Mouse (Mus musculus): ENCODE data around the gene Mog. TPM values are rescaled to one million over a fixed set of nuclear protein-coding genes. Genes with fewer than 3 reads are reported as not detected.

Mog gene
- polyA plus RNA-seq, 1 experiment from 2014 or later: 2.9 TPM

- H3K9ac ChIP-seq (replicated peaks; ENCODE audit: low read depth, low read length): no peak overlapping the region
- ATAC-seq: peak; percentile 46
- 37% methylated on average over 10 of the region's 10 CpGs for WGBS
- H3K27me3 ChIP-seq (replicated peaks; ENCODE audit: control insufficient read depth, insufficient read depth, low read length): no peaks in the 10 kb centered on the region
- peaks cover 38% of the 10 kb centered on the region for H3K36me3 ChIP-seq (ENCODE audit: control insufficient read depth, insufficient read depth)
- H3K4me2 ChIP-seq (ENCODE audit: low read length): no peak overlapping the region
- no peak overlapping the region for H3K4me3 ChIP-seq (replicated peaks; ENCODE audit: low read length)
- H3K9me3 ChIP-seq (ENCODE audit: control insufficient read depth, low read length): no peaks in the 10 kb centered on the region
- peaks cover 23% of the 10 kb centered on the region for H3K4me1 ChIP-seq (replicated peaks; ENCODE audit: control insufficient read depth, insufficient read depth, low read length)
- H3K27ac ChIP-seq (ENCODE audit: low read length): peak overlapping the region; percentile 28
These were observed 39.0 kb upstream of the Mog start for GRCm38 (mm10) chr17:37062101-37062641.

GRCm38 (mm10) chr17:37061435-37061834 lies 38.2 kb upstream of the Mog start:
- WGBS: 38% methylated on average over 3 of the region's 3 CpGs
- ATAC-seq: no peak
- Histone ChIP-seq H3K9ac (replicated peaks; ENCODE audit: low read depth, low read length) (no peak overlapping the region), H3K36me3 (ENCODE audit: control insufficient read depth, insufficient read depth) (peaks cover 36% of the 10 kb centered on the region), H3K4me1 (replicated peaks; ENCODE audit: control insufficient read depth, insufficient read depth, low read length) (peaks cover 27% of the 10 kb centered on the region), H3K4me2 (ENCODE audit: low read length) (no peak overlapping the region), H3K9me3 (ENCODE audit: control insufficient read depth, low read length) (no peaks in the 10 kb centered on the region), H3K4me3 (replicated peaks; ENCODE audit: low read length) (no peak overlapping the region), H3K27ac (ENCODE audit: low read length) (no peak overlapping the region; the same call in 1 of the 2 replicates), H3K27me3 (replicated peaks; ENCODE audit: control insufficient read depth, insufficient read depth, low read length) (no peaks in the 10 kb centered on the region)

GRCm38 (mm10) chr17:37056957-37057356 lies 33.8 kb upstream of the Mog start:
- Histone ChIP-seq H3K4me2 (ENCODE audit: low read length) (no peak overlapping the region), H3K27ac (ENCODE audit: low read length) (no peak overlapping the region), H3K9ac (replicated peaks; ENCODE audit: low read depth, low read length) (no peak overlapping the region), H3K36me3 (ENCODE audit: control insufficient read depth, insufficient read depth) (peaks cover 28% of the 10 kb centered on the region), H3K4me1 (replicated peaks; ENCODE audit: control insufficient read depth, insufficient read depth, low read length) (peaks cover 27% of the 10 kb centered on the region), H3K9me3 (ENCODE audit: control insufficient read depth, low read length) (no peaks in the 10 kb centered on the region), H3K27me3 (replicated peaks; ENCODE audit: control insufficient read depth, insufficient read depth, low read length) (no peaks in the 10 kb centered on the region), H3K4me3 (replicated peaks; ENCODE audit: low read length) (no peak overlapping the region)
- 70% methylated on average over 6 of the region's 6 CpGs for WGBS
- peak; percentile 51 for ATAC-seq

- no peak overlapping the region for H3K27ac ChIP-seq (ENCODE audit: low read length)
- H3K36me3 ChIP-seq (ENCODE audit: control insufficient read depth, insufficient read depth): peaks cover 13% of the 10 kb centered on the region; the same call in 1 of the 2 replicates
- no peaks in the 10 kb centered on the region for H3K9me3 ChIP-seq (ENCODE audit: control insufficient read depth, low read length)
- no peaks in the 10 kb centered on the region for H3K27me3 ChIP-seq (replicated peaks; ENCODE audit: control insufficient read depth, insufficient read depth, low read length)
- peaks cover 54% of the 10 kb centered on the region for H3K4me1 ChIP-seq (replicated peaks; ENCODE audit: control insufficient read depth, insufficient read depth, low read length)
- H3K4me3 ChIP-seq (replicated peaks; ENCODE audit: low read length): peak overlapping the region; percentile 80
- no peak for ATAC-seq
- H3K4me2 ChIP-seq (ENCODE audit: low read length): peak overlapping the region; percentile 71
- peak overlapping the region; percentile 91 for H3K9ac ChIP-seq (replicated peaks; ENCODE audit: low read depth, low read length)
- WGBS: 48% methylated on average over 4 of the region's 4 CpGs
These were observed 28.5 kb upstream of the Mog start for GRCm38 (mm10) chr17:37051745-37052144.

- WGBS: 1% methylated on average over 24 of the region's 27 CpGs
- Histone ChIP-seq H3K9ac (replicated peaks; ENCODE audit: low read depth, low read length) (peak overlapping the region; percentile 91), H3K4me3 (replicated peaks; ENCODE audit: low read length) (peak overlapping the region; percentile 80), H3K27ac (ENCODE audit: low read length) (peak overlapping the region; percentile 51), H3K36me3 (ENCODE audit: control insufficient read depth, insufficient read depth) (peaks cover 5% of the 10 kb centered on the region; the same call in 1 of the 2 replicates), H3K4me2 (ENCODE audit: low read length) (peak overlapping the region; percentile 71), H3K9me3 (ENCODE audit: control insufficient read depth, low read length) (no peaks in the 10 kb centered on the region), H3K4me1 (replicated peaks; ENCODE audit: control insufficient read depth, insufficient read depth, low read length) (peaks cover 53% of the 10 kb centered on the region), H3K27me3 (replicated peaks; ENCODE audit: control insufficient read depth, insufficient read depth, low read length) (no peaks in the 10 kb centered on the region)
- ATAC-seq: peak; percentile 36
These were observed 27.7 kb upstream of the Mog start for GRCm38 (mm10) chr17:37050876-37051275.

GRCm38 (mm10) chr17:37050399-37050798 lies 27.2 kb upstream of the Mog start:
- H3K4me3 ChIP-seq (replicated peaks; ENCODE audit: low read length): peak overlapping the region; percentile 80
- H3K4me1 ChIP-seq (replicated peaks; ENCODE audit: control insufficient read depth, insufficient read depth, low read length): peaks cover 53% of the 10 kb centered on the region
- H3K4me2 ChIP-seq (ENCODE audit: low read length): peak overlapping the region; percentile 71
- H3K36me3 ChIP-seq (ENCODE audit: control insufficient read depth, insufficient read depth): peaks cover 5% of the 10 kb centered on the region; the same call in 1 of the 2 replicates
- H3K9me3 ChIP-seq (ENCODE audit: control insufficient read depth, low read length): no peaks in the 10 kb centered on the region
- WGBS: 2% methylated on average over 22 of the region's 22 CpGs
- peak overlapping the region; percentile 91 for H3K9ac ChIP-seq (replicated peaks; ENCODE audit: low read depth, low read length)
- peak overlapping the region; percentile 51 for H3K27ac ChIP-seq (ENCODE audit: low read length)
- H3K27me3 ChIP-seq (replicated peaks; ENCODE audit: control insufficient read depth, insufficient read depth, low read length): no peaks in the 10 kb centered on the region
- ATAC-seq: peak; percentile 63

- ATAC-seq: peak; percentile 13
- Histone ChIP-seq H3K9me3 (ENCODE audit: control insufficient read depth, low read length) (no peaks in the 10 kb centered on the region), H3K27me3 (replicated peaks; ENCODE audit: control insufficient read depth, insufficient read depth, low read length) (no peaks in the 10 kb centered on the region), H3K27ac (ENCODE audit: low read length) (peak overlapping the region; percentile 51), H3K4me1 (replicated peaks; ENCODE audit: control insufficient read depth, insufficient read depth, low read length) (peaks cover 57% of the 10 kb centered on the region), H3K4me2 (ENCODE audit: low read length) (peak overlapping the region; percentile 71), H3K9ac (replicated peaks; ENCODE audit: low read depth, low read length) (peak overlapping the region; percentile 91), H3K36me3 (ENCODE audit: control insufficient read depth, insufficient read depth) (peaks cover 2% of the 10 kb centered on the region; the same call in 1 of the 2 replicates), H3K4me3 (replicated peaks; ENCODE audit: low read length) (peak overlapping the region; percentile 80)
- 3% methylated on average over 39 of the region's 39 CpGs for WGBS
These were observed 26.5 kb upstream of the Mog start for GRCm38 (mm10) chr17:37049570-37050310.

GRCm38 (mm10) chr17:37048383-37048782 lies 25.2 kb upstream of the Mog start:
- no peaks in the 10 kb centered on the region for H3K9me3 ChIP-seq (ENCODE audit: control insufficient read depth, low read length)
- ATAC-seq: no peak
- no peaks in the 10 kb centered on the region for H3K27me3 ChIP-seq (replicated peaks; ENCODE audit: control insufficient read depth, insufficient read depth, low read length)
- H3K4me3 ChIP-seq (replicated peaks; ENCODE audit: low read length): peak overlapping the region; percentile 4; the same call in 1 of the 2 replicates
- WGBS: 50% methylated on average over 7 of the region's 7 CpGs
- no peak overlapping the region for H3K9ac ChIP-seq (replicated peaks; ENCODE audit: low read depth, low read length)
- no peak overlapping the region for H3K27ac ChIP-seq (ENCODE audit: low read length)
- H3K36me3 ChIP-seq (ENCODE audit: control insufficient read depth, insufficient read depth): no peaks in the 10 kb centered on the region
- peaks cover 56% of the 10 kb centered on the region for H3K4me1 ChIP-seq (replicated peaks; ENCODE audit: control insufficient read depth, insufficient read depth, low read length)
- peak overlapping the region; percentile 81 for H3K4me2 ChIP-seq (ENCODE audit: low read length)

- Histone ChIP-seq H3K9ac (replicated peaks; ENCODE audit: low read depth, low read length) (no peak overlapping the region), H3K9me3 (ENCODE audit: control insufficient read depth, low read length) (no peaks in the 10 kb centered on the region), H3K27me3 (replicated peaks; ENCODE audit: control insufficient read depth, insufficient read depth, low read length) (no peaks in the 10 kb centered on the region), H3K4me3 (replicated peaks; ENCODE audit: low read length) (peak overlapping the region; percentile 4), H3K27ac (ENCODE audit: low read length) (no peak overlapping the region), H3K4me2 (ENCODE audit: low read length) (peak overlapping the region; percentile 81), H3K4me1 (replicated peaks; ENCODE audit: control insufficient read depth, insufficient read depth, low read length) (peaks cover 52% of the 10 kb centered on the region), H3K36me3 (ENCODE audit: control insufficient read depth, insufficient read depth) (no peaks in the 10 kb centered on the region)
- WGBS: 28% methylated on average over 2 of the region's 3 CpGs
- no peak for ATAC-seq
These were observed 24.8 kb upstream of the Mog start for GRCm38 (mm10) chr17:37047981-37048380.
